Comparison of ENCODE assay signal across 24 mouse cellular contexts in the genomic region with DNA sequence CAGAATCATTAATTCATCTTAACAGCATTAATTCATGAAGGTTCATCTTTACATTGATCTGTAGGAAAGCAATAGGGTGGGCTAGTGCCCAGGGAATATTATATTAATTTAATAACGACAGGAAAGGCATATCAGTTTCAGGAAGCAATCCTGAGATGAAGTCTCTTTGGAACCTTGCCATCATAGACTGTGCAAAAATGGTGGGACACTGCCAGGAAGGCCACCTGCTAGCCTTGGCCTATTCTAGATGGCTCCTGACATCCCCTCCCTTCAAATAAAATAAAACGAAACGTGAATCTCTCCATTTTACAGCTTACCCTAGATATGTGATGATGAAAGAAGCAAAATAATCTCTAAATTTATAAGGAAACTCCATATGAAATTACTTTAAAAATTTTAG. TPM values are rescaled to one million over a fixed set of nuclear protein-coding genes. Genes with fewer than 3 reads are reported as not detected.
"Had no signal": no experiment of that assay in that cellular context is flagged by ENCODE, and none has a peak within 500 bp of the region (broad histone marks: within the 10 kb centered on the region; RNA-seq: fewer than 3 reads in every experiment).

No protein-coding gene starts in this region.

- H3K27me3 ChIP-seq: stomach, embryonic 15.5 days had no signal

- H3K27ac ChIP-seq: neural tube, embryonic 13.5 days; neural tube, embryonic 15.5 days; stomach, embryonic 15.5 days; stomach, postnatal 0 days had no signal

- DNase-seq: retina, postnatal 1 day; right cerebral cortex, adult 18-20 months; right cerebral cortex, postnatal 14 days; right cerebral cortex, postnatal 25 days; right cerebral cortex, postnatal 4 days; spleen, adult 18-20 months; thymus, adult 18-20 months; thymus, adult 2 months; thymus, postnatal 14 days; thymus, postnatal 25 days; thymus, postnatal 36 days; thymus, postnatal 4 days had no signal

- H3K4me3 ChIP-seq: neural tube, embryonic 13.5 days; neural tube, embryonic 15.5 days; stomach, embryonic 15.5 days had no signal

- H3K4me1 ChIP-seq: neural tube, embryonic 13.5 days; neural tube, embryonic 15.5 days; stomach, embryonic 15.5 days had no signal

RNA-seq across cellular contexts. Expression of a gene that starts 41.3 kb away (rescaled TPM):
- total RNA-seq: neutrophil, adult 5-6 weeks had no signal
- polyA plus RNA-seq: neural tube, embryonic 13.5 days; neural tube, embryonic 14.5 days; neural tube, embryonic 15.5 days; small intestine, adult 2 months; spleen, adult 2 months; stomach, embryonic 14.5 days; stomach, embryonic 15.5 days; stomach, embryonic 16.5 days; stomach, postnatal 0 days; thymus, adult 2 months; thymus, postnatal 0 days; urinary bladder, adult 2 months had no signal

RNA-seq across cellular contexts. Expression of a gene that starts 52.8 kb away (rescaled TPM):
- total RNA-seq: neutrophil, adult 5-6 weeks had no signal
- polyA plus RNA-seq: neural tube, embryonic 13.5 days; neural tube, embryonic 14.5 days; neural tube, embryonic 15.5 days; small intestine, adult 2 months; spleen, adult 2 months had no signal
